16 mouse cellular contexts compared by ENCODE assay signal in genomic region chr10:117144071-117144470, GRCm38 (mm10). TPM values are rescaled to one million over a fixed set of nuclear protein-coding genes. Genes with fewer than 3 reads are reported as not detected.
A peak's percentile ranks its signal among the peaks of the same experiment; 100 is the strongest.
DNase-seq lines count a peak whose midpoint lies in the region; ATAC-seq lines count a peak whose summit lies in the region.
"Had no signal": no experiment of that assay in that cellular context is flagged by ENCODE, and none has a peak within 500 bp of the region (broad histone marks: within the 10 kb centered on the region; RNA-seq: fewer than 3 reads in every experiment).

No protein-coding gene starts in this region.

- H3K27ac ChIP-seq in heart, embryonic 15.5 days, result peak overlapping the region; percentile 69
- H3K27ac ChIP-seq in midbrain, embryonic 11.5 days (ENCODE audit: low read depth, low read length), result no peak overlapping the region
- H3K27ac ChIP-seq in midbrain, embryonic 14.5 days (replicated peaks; ENCODE audit: low read depth, low read length), result no peak overlapping the region
- no peak overlapping the region for H3K27ac ChIP-seq in liver, embryonic 11.5 days (ENCODE audit: low read depth, low read length)
- H3K27ac ChIP-seq in hindbrain, embryonic 11.5 days (ENCODE audit: low read depth, low read length), result no peak overlapping the region
- H3K27ac ChIP-seq: embryonic facial prominence, embryonic 13.5 days; limb, embryonic 13.5 days; midbrain, embryonic 15.5 days had no signal

- H3K27me3 ChIP-seq in heart, embryonic 15.5 days, result no peaks in the 10 kb centered on the region
- no peaks in the 10 kb centered on the region for H3K27me3 ChIP-seq in midbrain, embryonic 11.5 days (ENCODE audit: control insufficient read depth, insufficient read depth, low read length)
- H3K27me3 ChIP-seq in midbrain, embryonic 14.5 days (ENCODE audit: control insufficient read depth, insufficient read depth, low read length), result no peaks in the 10 kb centered on the region
- H3K27me3 ChIP-seq in liver, embryonic 11.5 days (replicated peaks; ENCODE audit: control insufficient read depth, insufficient read depth, low read length), result no peaks in the 10 kb centered on the region
- H3K27me3 ChIP-seq in hindbrain, embryonic 11.5 days (ENCODE audit: control insufficient read depth, insufficient read depth, low read length), result no peaks in the 10 kb centered on the region
- H3K27me3 ChIP-seq: embryonic facial prominence, embryonic 13.5 days; limb, embryonic 13.5 days; midbrain, embryonic 15.5 days had no signal

- peaks cover 52% of the 10 kb centered on the region for H3K4me1 ChIP-seq in heart, embryonic 15.5 days (replicated peaks)
- peaks cover 12% of the 10 kb centered on the region for H3K4me1 ChIP-seq in midbrain, embryonic 11.5 days (ENCODE audit: control insufficient read depth, insufficient read depth, low read length)
- H3K4me1 ChIP-seq in midbrain, embryonic 14.5 days (ENCODE audit: control insufficient read depth, insufficient read depth, low read length), result no peaks in the 10 kb centered on the region
- H3K4me1 ChIP-seq in liver, embryonic 11.5 days (replicated peaks; ENCODE audit: control insufficient read depth, insufficient read depth, low read length), result peaks cover 51% of the 10 kb centered on the region
- H3K4me1 ChIP-seq in hindbrain, embryonic 11.5 days (replicated peaks; ENCODE audit: control insufficient read depth, insufficient read depth, low read length), result 0 out of 2 replicates have a peak, but pooled peaks cover 2% of the 10 kb centered on the region

- intact Hi-C loops in heart, postnatal 10 days (cut with DNase I), result no loop called here

- DNase-seq in heart, postnatal 10 days, result no peak
- peak; percentile 4 for DNase-seq in midbrain, embryonic 11.5 days (ENCODE audit: low spot score, missing footprints)
- no peak for DNase-seq in midbrain, embryonic 14.5 days
- DNase-seq in liver, embryonic 11.5 days (ENCODE audit: low spot score), result peak; percentile 12
- no peak for DNase-seq in spleen, postnatal 10 days (ENCODE audit: low spot score in 2 of 2)
- no peak for DNase-seq in hindbrain, embryonic 11.5 days (ENCODE audit: low spot score)
- DNase-seq: cerebellum, adult 11 months; lung, postnatal 14 days; right cerebral cortex, adult 18-20 months; spleen, adult 18-20 months; thymus, postnatal 14 days had no signal

- no peaks in the 10 kb centered on the region for H3K36me3 ChIP-seq in heart, embryonic 15.5 days
- no peaks in the 10 kb centered on the region for H3K36me3 ChIP-seq in midbrain, embryonic 11.5 days (ENCODE audit: control insufficient read depth, insufficient read depth, low read length)
- H3K36me3 ChIP-seq in midbrain, embryonic 14.5 days (ENCODE audit: control insufficient read depth, insufficient read depth, low read length), result no peaks in the 10 kb centered on the region
- H3K36me3 ChIP-seq in liver, embryonic 11.5 days (ENCODE audit: control insufficient read depth, insufficient read depth, low read length), result no peaks in the 10 kb centered on the region
- H3K36me3 ChIP-seq in hindbrain, embryonic 11.5 days (ENCODE audit: control insufficient read depth, insufficient read depth, low read length), result no peaks in the 10 kb centered on the region
- H3K36me3 ChIP-seq: embryonic facial prominence, embryonic 13.5 days; limb, embryonic 13.5 days; midbrain, embryonic 15.5 days had no signal

- WGBS in heart, embryonic 15.5 days, result 81% methylated on average over 4 of the region's 4 CpGs
- WGBS in midbrain, embryonic 11.5 days, result 98% methylated on average over 4 of the region's 4 CpGs
- WGBS in midbrain, embryonic 14.5 days, result 94% methylated on average over 4 of the region's 4 CpGs
- WGBS in liver, embryonic 11.5 days, result 89% methylated on average over 4 of the region's 4 CpGs
- WGBS in hindbrain, embryonic 11.5 days, result 93% methylated on average over 4 of the region's 4 CpGs

- no peak overlapping the region for H3K9ac ChIP-seq in heart, embryonic 15.5 days
- H3K9ac ChIP-seq in midbrain, embryonic 11.5 days (ENCODE audit: low read length), result no peak overlapping the region
- no peak overlapping the region for H3K9ac ChIP-seq in midbrain, embryonic 14.5 days (replicated peaks; ENCODE audit: low read length)
- no peak overlapping the region for H3K9ac ChIP-seq in liver, embryonic 11.5 days (ENCODE audit: low read depth, low read length)
- no peak overlapping the region for H3K9ac ChIP-seq in hindbrain, embryonic 11.5 days (ENCODE audit: low read depth, low read length)
- H3K9ac ChIP-seq: embryonic facial prominence, embryonic 13.5 days; limb, embryonic 13.5 days; midbrain, embryonic 15.5 days had no signal

- peak overlapping the region; percentile 74; the same call in 1 of the 2 replicates for H3K4me2 ChIP-seq in heart, embryonic 15.5 days
- no peak overlapping the region for H3K4me2 ChIP-seq in midbrain, embryonic 11.5 days
- no peak overlapping the region for H3K4me2 ChIP-seq in midbrain, embryonic 14.5 days (ENCODE audit: low read length)
- H3K4me2 ChIP-seq in liver, embryonic 11.5 days, result no peak overlapping the region
- H3K4me2 ChIP-seq in hindbrain, embryonic 11.5 days (replicated peaks; ENCODE audit: low read depth, low read length), result no peak overlapping the region
- H3K4me2 ChIP-seq: embryonic facial prominence, embryonic 13.5 days; limb, embryonic 13.5 days; midbrain, embryonic 15.5 days had no signal

- no peak overlapping the region for H3K4me3 ChIP-seq in heart, embryonic 15.5 days
- no peak overlapping the region for H3K4me3 ChIP-seq in midbrain, embryonic 11.5 days (ENCODE audit: low read depth, low read length)
- H3K4me3 ChIP-seq in midbrain, embryonic 14.5 days (replicated peaks; ENCODE audit: low read depth, low read length), result no peak overlapping the region
- no peak overlapping the region for H3K4me3 ChIP-seq in liver, embryonic 11.5 days (ENCODE audit: low read depth, low read length)
- H3K4me3 ChIP-seq in hindbrain, embryonic 11.5 days (ENCODE audit: low read depth, low read length), result no peak overlapping the region
- H3K4me3 ChIP-seq: embryonic facial prominence, embryonic 13.5 days; limb, embryonic 13.5 days; midbrain, embryonic 15.5 days had no signal

- no peaks in the 10 kb centered on the region for H3K9me3 ChIP-seq in heart, embryonic 15.5 days (replicated peaks)
- H3K9me3 ChIP-seq in midbrain, embryonic 11.5 days (ENCODE audit: control insufficient read depth, low read length), result no peaks in the 10 kb centered on the region
- H3K9me3 ChIP-seq in midbrain, embryonic 14.5 days (ENCODE audit: control insufficient read depth, low read length), result no peaks in the 10 kb centered on the region
- H3K9me3 ChIP-seq in liver, embryonic 11.5 days (ENCODE audit: control insufficient read depth, low read length), result no peaks in the 10 kb centered on the region
- no peaks in the 10 kb centered on the region for H3K9me3 ChIP-seq in hindbrain, embryonic 11.5 days (ENCODE audit: control insufficient read depth, low read length)
- H3K9me3 ChIP-seq: embryonic facial prominence, embryonic 13.5 days; limb, embryonic 13.5 days; midbrain, embryonic 15.5 days had no signal

- no peak for ATAC-seq in heart, embryonic 15.5 days (replicated peaks; ENCODE audit: insufficient number of reproducible peaks, insufficient read depth, low FRiP score, low read depth)
- ATAC-seq in midbrain, embryonic 11.5 days (ENCODE audit: low FRiP score), result no peak
- no peak for ATAC-seq in midbrain, embryonic 14.5 days (ENCODE audit: low FRiP score, low TSS enrichment)
- no peak for ATAC-seq in liver, embryonic 11.5 days (replicated peaks; ENCODE audit: low FRiP score)
- ATAC-seq in hindbrain, embryonic 11.5 days (ENCODE audit: low FRiP score), result no peak
- ATAC-seq: activated CD4-positive, CD25-positive, alpha-beta regulatory T cell, adult 4 months; midbrain, embryonic 15.5 days had no signal

RNA-seq across cellular contexts. Expression of gene Frs2, which starts 4.3 kb away (rescaled TPM):
- polyA plus RNA-seq in heart, embryonic 15.5 days (2015; fragmentation: Nextera tagmentation; extraction: Ambion mirVana), result 14.8 and 14.9 TPM in 2 replicates
- total RNA-seq in heart, postnatal 10 days (2021), result 10 to 100 TPM; 22.7 to 22.8 TPM
- polyA plus RNA-seq in midbrain, embryonic 11.5 days (2014; fragmentation: Nextera tagmentation; extraction: Ambion mirVana), result 27.1 and 28.5 TPM in 2 replicates
- polyA plus RNA-seq in midbrain, embryonic 14.5 days (2014; fragmentation: Nextera tagmentation; extraction: Ambion mirVana), result 25.4 and 30.3 TPM in 2 replicates
- polyA plus RNA-seq in liver, embryonic 11.5 days (2014; fragmentation: Nextera tagmentation; extraction: Ambion mirVana), result 21.3 and 23.5 TPM in 2 replicates
- 28.8 and 31.1 TPM in 2 replicates for polyA plus RNA-seq in hindbrain, embryonic 11.5 days (2014; fragmentation: Nextera tagmentation; extraction: Ambion mirVana)

Comparison
In these comparisons a context has a peak if more than half of its experiments do, and no peak if none do; other contexts are left out.
1. DNase-seq: peak in midbrain, embryonic 11.5 days (single experiment) and liver, embryonic 11.5 days (single experiment); none in heart, postnatal 10 days (0 of 2), midbrain, embryonic 14.5 days (single experiment), spleen, postnatal 10 days (0 of 2) and hindbrain, embryonic 11.5 days (single experiment).